Mouse (Mus musculus) embryonic facial prominence, embryonic 13.5 days (tissue): Measurements from ENCODE around the gene Eif1. TPM values are rescaled to one million over a fixed set of nuclear protein-coding genes. Genes with fewer than 3 reads are reported as not detected.

ENCODE experiments used
- ATAC-seq: fragments of 200-750 bp; cut with Nextera tagmentation; 2 replicates; pipeline ENCODE4 v1.8.0; 2017; ENCODE audit warnings: low read depth; ENCODE audit not compliant: insufficient number of reproducible peaks, insufficient read depth, low FRiP score, low TSS enrichment
- H3K27ac ChIP-seq: fragments of 300-500 bp; sonication (generic); 2 replicates; pipeline ENCODE4 v1.5.1; 2015; ENCODE audit warnings: moderate library complexity, mild to moderate bottlenecking, inconsistent platforms
- H3K27me3 ChIP-seq: fragments of 300-500 bp; sonication (generic); 2 replicates; pipeline ENCODE4 v1.6.1; 2015; ENCODE audit warnings: mild to moderate bottlenecking, inconsistent platforms
- H3K36me3 ChIP-seq: fragments of 300-500 bp; sonication (generic); 2 replicates; pipeline ENCODE4 v1.6.1; 2015; ENCODE audit warnings: mild to moderate bottlenecking, inconsistent platforms
- H3K4me1 ChIP-seq: fragments of 300-500 bp; sonication (generic); 2 replicates; pipeline ENCODE4 v1.6.1; 2015; ENCODE audit warnings: inconsistent platforms
- H3K4me2 ChIP-seq: fragments of 300-500 bp; sonication (generic); 2 replicates; pipeline ENCODE4 v1.6.1; 2015; ENCODE audit warnings: moderate library complexity, mild to moderate bottlenecking, inconsistent platforms
- H3K4me3 ChIP-seq: fragments of 300-500 bp; sonication (generic); 2 replicates; pipeline ENCODE4 v1.5.1; 2015; ENCODE audit warnings: mild to moderate bottlenecking, inconsistent platforms
- H3K9ac ChIP-seq: fragments of 300-500 bp; sonication (generic); 2 replicates; pipeline ENCODE4 v1.6.1; 2015; ENCODE audit warnings: mild to moderate bottlenecking, inconsistent platforms
- H3K9me3 ChIP-seq: fragments of 300-500 bp; sonication (generic); 2 replicates; pipeline ENCODE4 v1.6.1; 2016; ENCODE audit warnings: inconsistent platforms
- WGBS: fragments of 180-500 bp; shearing (Covaris S2); methylation state at CpG from one replicate; pipeline ENCODE4 v1.1.7; 2015; ENCODE audit warnings: mixed read lengths; 5-methylcytosine and 5-hydroxymethylcytosine counted together
- polyA plus RNA-seq: library from polyadenylated mRNA; unstranded; fragments of >200 nt; fragmentation: Nextera tagmentation; extraction: Ambion mirVana; gene quantifications from 2 replicates; pipeline ENCODE4 v1.2.1, GENCODE M21; 2015

Gene Eif1
- polyA plus RNA-seq, result 1,424 and 1,667 TPM in 2 replicates

DNA sequence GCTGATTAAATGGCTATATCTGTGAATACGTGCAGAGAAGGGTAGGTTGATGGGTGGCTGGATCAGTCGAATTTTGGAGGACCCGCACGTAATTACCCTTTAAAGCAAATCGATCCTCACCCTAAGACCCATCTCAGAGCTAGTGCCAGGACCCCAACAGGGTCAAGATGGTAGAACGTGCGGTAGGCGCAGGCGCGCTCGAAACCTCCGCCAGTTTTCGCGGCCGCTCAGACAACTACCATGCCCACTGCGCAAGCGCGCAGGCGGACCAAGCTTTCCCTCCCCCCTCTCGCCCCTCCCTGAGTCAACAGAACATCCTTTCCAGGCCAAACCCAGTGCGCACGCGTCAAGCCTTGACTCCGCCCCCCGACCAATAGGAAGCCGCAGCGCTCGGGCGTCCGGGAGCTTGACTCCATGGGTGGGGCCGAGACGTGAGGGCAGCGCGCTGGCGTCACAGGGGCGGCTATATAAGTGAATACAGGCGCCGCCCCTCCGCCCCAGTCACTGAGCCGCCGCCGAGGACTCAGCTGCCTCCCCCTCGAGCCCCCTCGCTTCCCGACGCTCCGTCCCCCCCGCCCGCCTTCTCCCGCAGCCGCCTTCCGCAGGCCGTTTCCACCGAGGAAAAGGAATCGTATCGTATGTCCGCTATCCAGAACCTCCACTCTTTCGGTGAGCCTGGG is at the start of gene Eif1:
Gene Eif1, plus strand, starts transcription at position 394 of the 680 bp plus-strand sequence.
- ATAC-seq, result peak; percentile 91
- peaks cover 4% of the 10 kb centered on the region for H3K4me1 ChIP-seq
- peak within 1 kb of the TSS; percentile 65 for H3K4me3 ChIP-seq
- H3K36me3 ChIP-seq, result peaks cover 19% of the 10 kb centered on the region
- no peaks in the 10 kb centered on the region for H3K9me3 ChIP-seq
- peak within 1 kb of the TSS; percentile 77 for H3K4me2 ChIP-seq
- WGBS, result 1% methylated on average over 56 of the region's 58 CpGs
- peak within 1 kb of the TSS; percentile 96 for H3K27ac ChIP-seq
- H3K27me3 ChIP-seq, result no peaks in the 10 kb centered on the region
- H3K9ac ChIP-seq, result peak within 1 kb of the TSS; percentile 91

DNA sequence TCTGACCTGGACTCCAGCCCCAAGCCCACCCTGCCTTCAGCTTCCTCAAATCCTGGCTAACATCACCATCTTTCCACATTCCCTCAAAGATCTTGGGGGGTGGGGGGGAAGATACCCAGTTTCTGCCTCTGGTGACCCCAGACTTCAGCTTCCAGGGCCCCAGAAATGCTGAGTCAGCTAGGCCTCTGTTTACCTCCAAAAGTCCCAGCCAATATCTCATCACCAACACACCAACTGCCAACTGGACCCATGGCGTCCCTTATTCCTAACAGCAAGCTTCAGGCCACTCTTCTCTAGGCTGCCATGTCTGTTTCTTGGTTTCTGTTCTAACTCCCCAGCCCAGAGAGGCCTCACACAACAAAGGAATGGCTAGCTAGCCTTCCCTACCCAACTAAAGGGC is 47.8 kb upstream of the Eif1 start:
- WGBS, result 84% methylated on average over 1 of the region's 1 CpGs
- H3K4me3 ChIP-seq, result no peak overlapping the region

DNA sequence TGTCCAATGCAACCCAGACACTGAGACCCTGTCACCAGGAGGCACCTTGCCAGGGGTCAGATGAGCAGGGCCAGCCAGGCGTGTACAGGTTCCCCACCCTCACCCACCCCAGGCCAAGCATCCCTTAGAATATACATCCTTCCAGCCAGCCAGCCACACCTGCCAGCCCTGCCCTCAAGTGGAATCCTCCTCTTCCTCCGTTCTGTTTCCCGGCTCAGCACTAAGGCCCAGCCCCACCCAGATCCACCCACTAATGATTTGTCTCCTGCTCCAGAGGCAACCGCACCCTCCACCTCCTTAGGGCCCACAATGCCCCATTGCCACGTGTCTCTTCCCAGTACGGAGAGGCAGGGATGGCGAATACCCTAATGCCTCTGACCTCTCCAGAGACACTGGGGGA is 45.0 kb upstream of the Eif1 start:
- H3K27ac ChIP-seq, result no peak overlapping the region
- H3K4me1 ChIP-seq, result no peaks in the 10 kb centered on the region; the same call in 1 of the 2 replicates
- no peak for ATAC-seq
- 63% methylated on average over 7 of the region's 7 CpGs for WGBS
- H3K4me3 ChIP-seq, result no peak overlapping the region
- no peaks in the 10 kb centered on the region for H3K9me3 ChIP-seq
- H3K27me3 ChIP-seq, result no peaks in the 10 kb centered on the region; the same call in 1 of the 2 replicates
- no peaks in the 10 kb centered on the region for H3K36me3 ChIP-seq
- H3K9ac ChIP-seq, result no peak overlapping the region
- H3K4me2 ChIP-seq, result no peak overlapping the region

More for the DNA sequence above, 47.8 kb upstream of the Eif1 start:
- ATAC-seq, result no peak
- Histone ChIP-seq H3K27me3 (no peaks in the 10 kb centered on the region), H3K4me2 (no peak overlapping the region), H3K36me3 (no peaks in the 10 kb centered on the region), H3K4me1 (no peaks in the 10 kb centered on the region; the same call in 1 of the 2 replicates), H3K9ac (no peak overlapping the region), H3K27ac (no peak overlapping the region), H3K9me3 (no peaks in the 10 kb centered on the region)

DNA sequence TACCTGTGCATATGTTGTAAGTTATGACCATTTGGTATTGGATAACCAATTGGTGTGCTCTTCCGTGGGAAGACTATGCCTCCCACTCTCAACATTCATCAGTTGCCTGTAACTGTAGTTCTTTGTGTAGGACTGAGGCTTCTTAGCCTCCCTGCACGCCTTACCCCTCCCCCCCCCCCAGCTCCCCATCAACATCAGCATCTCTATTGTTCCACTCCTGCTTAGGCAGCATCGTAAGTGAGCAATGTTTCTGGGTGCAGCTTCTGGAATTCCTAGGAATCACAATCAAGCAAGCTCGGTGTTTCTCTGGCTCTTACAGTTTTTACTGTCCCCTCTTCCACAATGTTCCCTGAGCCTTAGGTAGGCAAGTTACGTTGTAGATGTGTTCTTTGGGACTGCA is 44.2 kb upstream of the Eif1 start:
- H3K4me1 ChIP-seq, result no peaks in the 10 kb centered on the region; the same call in 1 of the 2 replicates
- no peaks in the 10 kb centered on the region for H3K36me3 ChIP-seq
- WGBS, result 33% methylated on average over 5 of the region's 5 CpGs
- no peak for ATAC-seq
- H3K9me3 ChIP-seq, result no peaks in the 10 kb centered on the region
- no peaks in the 10 kb centered on the region; the same call in 1 of the 2 replicates for H3K27me3 ChIP-seq
- no peak overlapping the region for H3K4me2 ChIP-seq
- no peak overlapping the region for H3K9ac ChIP-seq
- H3K4me3 ChIP-seq, result no peak overlapping the region
- H3K27ac ChIP-seq, result no peak overlapping the region

DNA sequence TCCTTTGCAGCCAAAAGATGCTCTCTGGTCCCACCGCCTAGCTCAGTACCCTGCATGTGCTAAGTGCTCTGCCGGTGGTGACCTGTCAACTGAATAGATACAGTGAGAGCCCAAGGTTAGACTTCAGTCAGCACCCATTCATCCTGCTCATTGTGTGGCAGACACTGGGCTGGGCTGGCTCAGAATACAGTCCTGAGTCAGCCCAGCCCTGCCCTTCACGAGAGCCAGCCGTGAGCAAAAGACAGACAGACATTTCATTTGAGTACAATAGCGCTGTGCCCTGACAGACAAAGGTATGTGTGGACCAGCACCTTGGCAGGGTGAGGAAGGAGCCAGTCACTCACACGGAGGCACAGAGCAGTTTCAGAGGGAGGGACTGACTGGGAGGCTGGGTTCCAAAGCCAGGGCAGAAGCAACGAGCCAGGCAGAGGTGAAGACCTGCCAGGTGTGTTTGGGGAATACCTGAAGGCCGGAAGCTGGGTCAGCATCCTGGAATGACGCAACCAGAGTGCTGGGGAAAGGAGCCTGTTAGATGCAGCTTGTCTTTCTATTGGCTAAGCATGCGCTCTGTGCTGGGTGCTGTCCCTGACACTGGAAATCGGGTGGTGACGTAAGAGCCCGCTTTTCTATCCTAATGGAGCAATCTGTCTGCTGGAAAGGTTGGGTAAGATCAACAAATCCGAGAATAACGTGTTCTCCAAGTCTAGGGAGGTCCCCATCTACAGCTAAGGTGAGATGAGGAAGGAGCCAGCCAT is 41.8 kb upstream of the Eif1 start:
- Histone ChIP-seq H3K9me3 (no peaks in the 10 kb centered on the region), H3K36me3 (no peaks in the 10 kb centered on the region), H3K4me2 (no peak overlapping the region), H3K9ac (no peak overlapping the region), H3K4me1 (no peaks in the 10 kb centered on the region; the same call in 1 of the 2 replicates), H3K27ac (no peak overlapping the region), H3K27me3 (no peaks in the 10 kb centered on the region; the same call in 1 of the 2 replicates), H3K4me3 (no peak overlapping the region)
- whole genome bisulfite sequencing, result 65% methylated on average over 15 of the region's 15 CpGs
- no peak for ATAC-seq

DNA sequence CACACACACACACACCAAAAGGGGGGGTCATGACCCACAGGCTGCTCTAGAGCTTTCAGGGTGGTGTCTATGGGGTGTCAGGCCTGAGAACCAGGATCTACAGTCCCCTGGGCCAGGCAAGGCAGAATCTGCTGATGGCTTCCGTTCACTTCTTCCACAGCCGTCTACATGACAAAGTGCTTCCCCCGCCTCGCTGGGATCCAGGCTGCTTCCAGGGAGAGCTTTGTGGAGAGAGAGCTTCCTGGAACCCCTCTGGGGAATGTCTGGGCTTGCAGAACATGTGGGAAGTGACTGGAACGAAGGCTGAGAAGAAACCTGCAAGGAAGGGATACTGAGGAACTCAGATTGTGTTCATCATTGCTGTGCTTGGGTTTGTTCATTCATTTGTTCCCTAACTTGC is 40.9 kb upstream of the Eif1 start:
- Histone ChIP-seq H3K27me3 (no peaks in the 10 kb centered on the region; the same call in 1 of the 2 replicates), H3K4me2 (no peak overlapping the region), H3K9me3 (no peaks in the 10 kb centered on the region), H3K4me3 (no peak overlapping the region), H3K27ac (no peak overlapping the region), H3K36me3 (no peaks in the 10 kb centered on the region), H3K9ac (no peak overlapping the region), H3K4me1 (no peaks in the 10 kb centered on the region; the same call in 1 of the 2 replicates)
- 54% methylated on average over 5 of the region's 5 CpGs for WGBS
- no peak for ATAC-seq

DNA sequence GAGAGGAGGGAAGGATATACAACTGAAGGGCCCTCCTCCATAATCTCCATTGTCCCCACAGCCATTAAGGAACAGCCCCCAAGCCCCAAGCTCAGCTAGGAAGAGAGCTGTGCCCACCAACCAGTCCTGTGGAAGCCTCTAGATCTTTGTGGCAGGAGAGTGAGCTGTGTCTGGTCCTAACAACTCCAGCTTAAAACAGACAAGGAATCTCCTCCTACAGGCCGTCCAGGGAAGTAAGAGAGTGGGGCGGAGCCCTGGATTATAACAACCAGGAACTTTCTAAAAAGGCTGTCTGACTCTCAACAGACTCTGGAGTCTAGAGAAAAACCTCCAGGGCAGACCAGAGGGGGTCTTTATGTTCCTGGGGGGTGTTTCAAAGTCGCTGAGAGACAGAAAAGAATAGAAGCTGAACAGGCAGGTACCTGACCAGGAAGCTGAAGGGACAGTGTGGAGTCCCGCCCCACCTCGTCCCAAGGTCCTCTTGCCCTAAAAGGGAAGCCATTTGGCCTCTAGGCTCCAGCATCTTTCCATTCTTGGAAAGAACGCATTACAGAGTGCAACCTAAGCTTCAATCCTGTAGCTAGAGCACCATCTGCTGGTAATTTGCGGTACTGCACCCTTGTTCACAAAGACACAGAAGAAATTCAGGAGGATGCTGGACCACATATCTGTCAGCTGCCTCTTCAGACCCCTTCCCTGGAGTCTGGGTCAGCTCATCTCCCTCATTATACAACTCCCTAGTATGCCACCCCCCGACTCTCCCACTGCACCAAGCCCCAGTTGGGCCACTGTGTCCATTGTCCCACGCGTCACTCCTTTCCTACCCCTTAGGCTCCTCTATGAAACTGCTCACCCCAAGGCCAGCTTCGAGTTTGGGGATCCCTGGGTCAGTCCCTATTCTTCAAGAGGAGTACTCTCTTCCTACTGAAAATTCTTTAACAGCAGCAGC is 37.8 kb upstream of the Eif1 start:
- H3K4me1 ChIP-seq, result no peaks in the 10 kb centered on the region
- no peak overlapping the region for H3K4me3 ChIP-seq
- no peaks in the 10 kb centered on the region for H3K9me3 ChIP-seq
- no peaks in the 10 kb centered on the region; the same call in 1 of the 2 replicates for H3K27me3 ChIP-seq
- WGBS, result 18% methylated on average over 11 of the region's 11 CpGs
- H3K9ac ChIP-seq, result no peak overlapping the region
- ATAC-seq, result 0 out of 2 replicates have a peak, but pooled peaks have one; percentile 39
- H3K27ac ChIP-seq, result no peak overlapping the region
- no peak overlapping the region for H3K4me2 ChIP-seq
- H3K36me3 ChIP-seq, result no peaks in the 10 kb centered on the region

DNA sequence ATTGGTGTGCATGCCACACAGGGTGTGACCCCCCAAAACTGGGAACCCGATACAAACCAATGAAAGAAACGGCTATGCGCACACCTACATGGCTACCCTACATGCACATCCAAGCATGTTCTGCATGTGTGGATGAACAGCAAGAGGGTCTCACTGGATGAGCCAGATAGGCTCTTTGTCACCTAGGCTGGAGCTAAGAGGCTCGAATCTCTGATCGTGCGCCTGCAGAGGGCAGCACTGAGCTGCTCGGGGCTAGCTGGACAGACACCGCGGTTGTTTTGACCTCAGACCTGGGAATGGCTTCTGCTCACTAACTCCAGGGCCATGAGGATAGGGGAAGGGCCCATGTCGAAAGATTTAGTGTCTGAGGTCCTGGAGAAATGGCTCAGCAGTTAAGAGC is 37.1 kb upstream of the Eif1 start:
- Histone ChIP-seq H3K9ac (no peak overlapping the region), H3K4me2 (no peak overlapping the region), H3K9me3 (no peaks in the 10 kb centered on the region), H3K4me3 (no peak overlapping the region), H3K27me3 (no peaks in the 10 kb centered on the region; the same call in 1 of the 2 replicates), H3K4me1 (no peaks in the 10 kb centered on the region), H3K27ac (no peak overlapping the region), H3K36me3 (no peaks in the 10 kb centered on the region)
- WGBS, result 22% methylated on average over 10 of the region's 10 CpGs
- ATAC-seq, result no peak

DNA sequence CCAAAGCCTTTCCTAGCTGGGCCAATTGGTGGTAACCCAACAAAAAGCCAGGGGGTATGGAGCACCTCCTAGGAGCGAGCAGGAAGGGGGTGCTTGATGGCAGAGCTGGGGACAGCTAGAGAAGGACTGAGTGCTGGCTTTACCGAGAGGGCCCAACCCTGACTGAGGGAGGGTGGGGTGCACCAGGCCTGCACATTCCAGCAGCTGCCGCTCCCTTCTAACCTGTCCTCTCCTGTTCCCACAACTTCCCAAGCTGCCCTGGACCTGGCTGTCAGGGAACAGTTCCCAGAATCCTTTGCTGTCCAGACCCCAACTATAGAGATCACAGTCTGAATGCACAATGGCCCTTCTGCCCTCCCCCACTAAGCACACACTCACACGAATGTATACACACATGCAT is 34.7 kb upstream of the Eif1 start:
- Histone ChIP-seq H3K9me3 (no peaks in the 10 kb centered on the region), H3K27me3 (no peaks in the 10 kb centered on the region), H3K4me2 (no peak overlapping the region), H3K4me1 (peaks cover 12% of the 10 kb centered on the region), H3K27ac (peak overlapping the region; percentile 89; the same call in 1 of the 2 replicates), H3K36me3 (no peaks in the 10 kb centered on the region), H3K9ac (0 out of 2 replicates have a peak overlapping the region, but pooled peaks have one; percentile 11), H3K4me3 (no peak overlapping the region)
- no peak for ATAC-seq
- WGBS, result 75% methylated on average over 4 of the region's 4 CpGs

DNA sequence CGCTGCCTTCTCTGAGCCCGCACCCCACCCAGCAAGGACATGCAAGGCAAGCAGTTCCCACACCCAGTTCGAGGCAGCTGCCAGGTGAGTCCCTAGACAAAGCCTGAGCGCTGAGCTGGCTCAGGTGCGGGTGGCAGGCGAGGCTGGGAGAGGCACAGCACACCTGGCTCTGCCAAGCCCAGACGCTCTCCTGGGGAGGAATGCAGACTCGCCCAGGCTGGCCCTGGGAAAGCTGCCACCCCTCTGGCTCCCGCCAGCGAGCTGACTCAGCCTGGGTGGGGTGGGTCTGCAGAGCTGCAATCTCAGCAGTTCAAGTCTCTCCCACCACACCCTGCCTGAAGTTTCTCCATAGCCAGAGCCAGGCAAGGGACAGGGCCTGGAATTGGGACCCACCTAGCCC is 32.7 kb upstream of the Eif1 start:
- H3K4me2 ChIP-seq, result no peak overlapping the region
- 34% methylated on average over 10 of the region's 10 CpGs for WGBS
- ATAC-seq, result peak; percentile 67

DNA sequence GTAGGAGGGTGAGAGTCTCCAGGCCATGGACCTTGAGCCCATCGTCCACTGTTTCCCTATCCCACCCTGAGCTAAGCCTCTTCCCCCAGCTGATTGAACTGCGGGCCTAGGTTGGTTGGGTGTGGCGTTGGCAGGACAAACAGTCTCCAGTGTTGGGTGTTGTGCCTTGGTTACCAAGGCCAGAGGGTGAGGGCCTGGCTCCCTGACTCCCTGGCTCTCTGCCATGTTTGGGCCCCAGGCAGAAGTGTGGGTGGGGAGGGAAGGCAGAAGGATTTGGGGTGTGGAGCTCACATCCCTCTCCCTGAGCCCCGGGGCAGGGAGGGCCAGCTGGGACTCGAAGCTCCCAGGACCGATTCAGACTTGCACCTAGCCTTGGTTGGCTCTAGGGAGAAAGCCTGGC is 30.7 kb upstream of the Eif1 start:
- H3K27me3 ChIP-seq, result no peaks in the 10 kb centered on the region
- ATAC-seq, result no peak
- H3K4me3 ChIP-seq, result no peak overlapping the region
- peak overlapping the region; percentile 86 for H3K27ac ChIP-seq
- 73% methylated on average over 6 of the region's 6 CpGs for WGBS
- H3K9me3 ChIP-seq, result no peaks in the 10 kb centered on the region
- no peak overlapping the region for H3K9ac ChIP-seq
- no peaks in the 10 kb centered on the region for H3K36me3 ChIP-seq
- H3K4me1 ChIP-seq, result peaks cover 18% of the 10 kb centered on the region
- H3K4me2 ChIP-seq, result no peak overlapping the region

More for the DNA sequence above, 32.7 kb upstream of the Eif1 start:
- no peaks in the 10 kb centered on the region for H3K27me3 ChIP-seq
- no peaks in the 10 kb centered on the region for H3K9me3 ChIP-seq
- peak overlapping the region; percentile 89 for H3K27ac ChIP-seq
- no peaks in the 10 kb centered on the region for H3K36me3 ChIP-seq
- peaks cover 18% of the 10 kb centered on the region for H3K4me1 ChIP-seq
- no peak overlapping the region for H3K4me3 ChIP-seq
- no peak overlapping the region for H3K9ac ChIP-seq
